Mouse (Mus musculus): ENCODE data around the gene 1700021F07Rik.

The 1700021F07Rik gene

DNA sequence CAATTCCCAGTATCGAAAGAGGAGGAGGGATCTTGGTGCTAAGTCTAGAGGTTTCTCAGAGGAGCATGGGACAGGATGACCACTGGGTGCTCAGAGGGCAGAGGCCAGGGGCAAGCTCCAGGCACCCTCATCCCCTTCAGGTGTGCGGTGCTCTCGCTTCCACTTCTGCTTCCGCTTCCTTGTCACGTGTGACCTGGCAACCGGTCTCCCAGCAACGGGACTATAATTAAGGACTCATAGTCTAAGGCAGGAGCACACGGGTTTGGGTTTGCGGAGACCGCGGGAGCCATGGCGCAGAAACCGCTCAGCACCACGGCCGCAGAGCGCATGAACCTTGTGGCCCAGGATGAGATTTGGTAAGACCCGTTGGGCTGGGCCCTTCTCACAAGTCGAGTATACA is at the start of gene 1700021F07Rik:
TSS of gene 1700021F07Rik (plus strand) at position 211 of the 400 bp plus-strand sequence.
- ChIA-PET POLR2A (no interaction called here), CTCF (interaction anchor here in 1 of 4 experiments (0.8 kb wide), 1 partner anchor 72 kb away, joined by 3 read pairs; no protein-coding TSS in a partner anchor)

GRCm38 (mm10) chr2:173473233-173473632 is 49.2 kb upstream of the 1700021F07Rik start:
- ChIA-PET POLR2A (no interaction called here), CTCF (no interaction called here)

GRCm38 (mm10) chr2:173479050-173479449 is 43.3 kb upstream of the 1700021F07Rik start:
- ChIA-PET CTCF (interaction anchor here in 1 of 4 experiments (0.6 to 0.7 kb wide), 2 partner anchors 532 to 608 kb away, joined by 3 read pairs; no protein-coding TSS in a partner anchor), POLR2A (no interaction called here)

DNA sequence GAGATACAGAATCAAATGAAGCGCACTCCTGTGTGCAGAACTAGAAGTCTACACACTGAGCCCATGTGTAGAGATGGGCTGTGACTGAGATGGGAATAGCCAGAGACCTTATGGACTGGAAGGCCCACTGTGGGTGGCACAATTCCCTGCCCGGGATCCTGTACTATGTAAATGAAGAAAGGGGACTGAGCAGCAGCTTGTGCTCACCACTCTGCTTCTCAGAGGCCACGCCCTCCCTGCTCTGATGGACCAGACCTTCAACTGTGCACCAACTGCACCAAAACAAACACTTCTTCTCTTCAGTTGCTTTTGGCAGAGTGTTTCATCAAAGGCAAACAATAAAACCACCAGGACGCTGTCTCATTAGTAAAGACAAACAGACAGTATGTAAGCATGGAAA is 37.9 kb upstream of the 1700021F07Rik start:
- POLR2A ChIA-PET: interaction anchor here in 1 of 4 experiments (0.6 kb wide), 1 partner anchor 12 kb away, joined by 5 read pairs; no protein-coding TSS in a partner anchor
- CTCF ChIA-PET: no interaction called here

- ChIA-PET POLR2A (no interaction called here), CTCF (interaction anchor here in 2 of 4 experiments (0.6 to 0.9 kb wide), 2 partner anchors 340 to 393 kb away, joined by 3 to 6 read pairs; no protein-coding TSS in a partner anchor)
These were observed 22.8 kb upstream of the 1700021F07Rik start for GRCm38 (mm10) chr2:173499612-173500011.

GRCm38 (mm10) chr2:173513977-173514376 is 8.4 kb upstream of the 1700021F07Rik start:
- ChIA-PET POLR2A (no interaction called here), CTCF (no interaction called here)

- ChIA-PET CTCF (interaction anchor here in 1 of 4 experiments (0.7 kb wide), 1 partner anchor 50 kb away, joined by 5 read pairs; no protein-coding TSS in a partner anchor), POLR2A (no interaction called here)
These were observed 7.2 kb upstream of the 1700021F07Rik start for GRCm38 (mm10) chr2:173515186-173515585.

DNA sequence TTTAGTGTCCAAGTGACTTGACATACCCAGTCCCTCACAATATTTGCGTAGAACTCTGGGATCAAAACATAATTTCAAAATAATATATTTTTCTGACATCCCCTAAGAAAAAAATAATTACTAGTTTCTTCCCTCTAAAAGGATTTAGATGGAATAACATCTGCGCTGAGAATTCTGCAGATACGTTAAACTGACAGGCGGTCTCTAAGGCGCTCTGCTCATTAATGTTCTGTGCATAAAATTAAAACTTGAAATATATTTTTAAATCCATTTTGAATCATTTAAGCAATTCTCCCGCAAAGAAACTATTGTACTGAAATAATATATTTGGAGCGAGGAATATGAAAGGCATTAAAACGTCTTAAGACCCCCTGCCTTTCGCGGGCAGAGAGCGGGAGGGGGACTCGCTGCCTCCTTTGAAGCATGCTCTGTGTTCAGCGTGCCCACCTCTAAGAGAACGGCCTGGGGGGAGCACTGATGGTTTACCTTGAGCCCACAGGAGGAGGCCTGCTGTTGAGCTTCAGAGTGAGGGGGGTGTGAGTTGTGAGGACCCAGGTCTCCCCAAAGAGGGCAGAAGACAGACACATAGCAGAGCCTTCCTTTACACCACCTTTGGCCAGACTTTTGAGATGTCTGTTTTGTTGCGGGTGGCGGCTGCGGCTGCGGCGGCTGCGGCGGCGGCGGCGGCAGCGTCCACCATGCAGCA is 6.1 kb upstream of the 1700021F07Rik start:
- ChIA-PET CTCF (interaction anchor here in 1 of 4 experiments (0.5 kb wide), 1 partner anchor 29 kb away, joined by 3 read pairs; no protein-coding TSS in a partner anchor), POLR2A (interaction anchor here in 1 of 4 experiments (0.6 kb wide), 1 partner anchor 24 kb away, joined by 3 read pairs; no protein-coding TSS in a partner anchor)

DNA sequence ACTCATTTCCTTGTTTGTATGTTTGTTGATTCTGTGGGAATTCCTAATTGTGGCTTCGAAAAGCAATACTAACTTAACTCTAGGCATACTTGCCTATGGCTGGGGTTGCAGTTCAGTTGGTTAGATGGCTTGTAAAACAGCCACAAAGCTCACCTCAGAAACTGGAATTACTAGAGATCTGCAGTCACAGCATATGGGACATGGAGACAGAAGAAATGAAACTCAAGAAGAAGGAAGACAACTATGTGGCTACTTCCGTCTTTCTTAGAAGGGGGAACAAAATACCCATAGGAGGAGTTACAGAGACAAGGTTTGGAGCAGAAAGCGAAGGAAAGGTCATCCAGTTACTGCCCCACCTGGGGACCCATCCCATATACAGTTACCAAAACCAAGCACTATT is 6.1 kb downstream of the 1700021F07Rik start:
- POLR2A ChIA-PET: interaction anchor here in 2 of 4 experiments (0.6 kb wide), 2 partner anchors 25 to 41 kb away, joined by 3 to 4 read pairs; no protein-coding TSS in a partner anchor
- CTCF ChIA-PET: no interaction called here

- CTCF ChIA-PET: no interaction called here
- POLR2A ChIA-PET: interaction anchor here in 2 of 4 experiments (0.6 to 1.4 kb wide), 2 partner anchors 11 to 87 kb away, joined by 3 to 4 read pairs; no protein-coding TSS in a partner anchor
These were observed 10.5 kb downstream of the 1700021F07Rik start for GRCm38 (mm10) chr2:173532711-173533462.

DNA sequence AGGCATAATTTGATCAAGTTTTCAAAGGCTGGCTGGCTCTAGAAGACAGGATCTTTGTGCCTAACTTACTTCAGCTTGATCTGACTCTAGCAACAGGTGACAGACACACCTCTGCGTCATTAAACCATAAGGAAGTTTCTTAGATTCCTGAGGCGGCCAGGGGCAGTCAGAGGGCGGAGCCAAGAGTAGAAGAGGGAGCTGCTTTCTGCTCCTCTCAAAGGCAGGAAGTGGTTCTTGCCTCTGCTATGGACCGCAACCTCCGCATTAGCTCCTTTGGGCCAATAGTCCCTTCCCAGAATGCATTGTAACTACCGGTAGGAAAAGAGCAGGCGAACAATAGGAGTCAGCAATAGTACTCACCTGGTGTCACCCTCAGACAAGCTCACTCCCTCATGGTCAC is 12.2 kb downstream of the 1700021F07Rik start:
- POLR2A ChIA-PET: interaction anchor here in 3 of 4 experiments (0.6 to 1.6 kb wide), 6 partner anchors 10 to 431 kb away, joined by 3 to 4 read pairs (median 3); no protein-coding TSS in a partner anchor
- CTCF ChIA-PET: interaction anchor here in 2 of 4 experiments (0.6 to 1.3 kb wide), 6 partner anchors 13 to 427 kb away, joined by 3 to 5 read pairs (median 3); no protein-coding TSS in a partner anchor

DNA sequence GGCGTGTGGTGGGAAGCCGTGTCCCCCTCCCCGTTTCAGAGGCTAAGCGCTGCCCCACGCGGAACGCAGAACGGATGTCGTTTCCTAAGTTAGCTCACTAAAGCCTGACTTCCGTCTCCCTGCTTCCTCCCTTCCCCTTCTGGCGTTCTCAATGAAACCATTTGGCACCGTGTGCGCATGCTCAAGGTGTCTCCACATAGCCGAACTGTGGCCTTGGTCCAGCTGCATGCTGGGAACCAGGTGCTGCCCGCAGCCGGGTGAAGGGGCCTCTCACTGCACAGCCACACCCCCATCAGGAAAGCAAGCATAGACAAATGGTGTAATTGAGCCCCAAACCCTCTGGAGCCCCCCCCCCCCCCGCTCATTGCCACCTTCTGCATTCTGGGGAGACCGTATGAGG is 13.0 kb downstream of the 1700021F07Rik start:
- ChIA-PET CTCF (interaction anchor here in 3 of 4 experiments (0.5 to 1.3 kb wide), 9 partner anchors 14 to 438 kb away, joined by 3 to 5 read pairs (median 3); no protein-coding TSS in a partner anchor), POLR2A (interaction anchor here in 3 of 4 experiments (0.6 to 1.6 kb wide), 6 partner anchors 9 to 196 kb away, joined by 3 to 5 read pairs (median 3); no protein-coding TSS in a partner anchor)

GRCm38 (mm10) chr2:173535886-173536285 is 13.5 kb downstream of the 1700021F07Rik start:
- POLR2A ChIA-PET: interaction anchor here in 3 of 4 experiments (0.6 to 1.4 kb wide), 5 partner anchors 11 to 197 kb away, joined by 3 to 5 read pairs (median 3); no protein-coding TSS in a partner anchor
- CTCF ChIA-PET: interaction anchor here in 2 of 4 experiments (0.6 to 1.3 kb wide), 2 partner anchors 115 to 429 kb away, joined by 3 read pairs; no protein-coding TSS in a partner anchor

- POLR2A ChIA-PET: no interaction called here
- CTCF ChIA-PET: interaction anchor here in 1 of 4 experiments (1.7 kb wide), 1 partner anchor 14 kb away, joined by 5 read pairs; no protein-coding TSS in a partner anchor
These were observed 17.4 kb downstream of the 1700021F07Rik start for GRCm38 (mm10) chr2:173539781-173540180.

- ChIA-PET CTCF (no interaction called here), POLR2A (no interaction called here)
These were observed 19.4 kb downstream of the 1700021F07Rik start for GRCm38 (mm10) chr2:173541748-173542147.

DNA sequence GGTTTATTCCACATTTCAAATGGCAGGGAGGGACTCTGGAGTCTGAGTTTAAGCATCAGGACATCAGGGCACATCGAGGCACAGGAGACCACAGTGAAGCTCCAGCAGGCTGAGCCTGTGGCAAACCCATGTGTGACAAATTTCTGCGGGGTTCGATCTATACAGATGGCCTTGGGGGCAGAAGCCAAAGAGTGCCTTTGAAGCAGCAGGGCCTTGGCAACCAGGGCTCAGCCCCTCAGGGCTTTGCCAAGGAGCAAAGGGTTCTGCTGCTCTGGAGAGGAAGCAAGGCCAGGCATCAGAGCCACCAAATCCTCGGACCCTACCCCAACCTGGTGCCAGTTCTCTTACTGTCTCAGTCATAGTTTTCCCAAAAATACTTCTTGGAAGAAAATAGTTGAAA is 20.3 kb downstream of the 1700021F07Rik start:
- POLR2A ChIA-PET: no interaction called here
- CTCF ChIA-PET: no interaction called here

DNA sequence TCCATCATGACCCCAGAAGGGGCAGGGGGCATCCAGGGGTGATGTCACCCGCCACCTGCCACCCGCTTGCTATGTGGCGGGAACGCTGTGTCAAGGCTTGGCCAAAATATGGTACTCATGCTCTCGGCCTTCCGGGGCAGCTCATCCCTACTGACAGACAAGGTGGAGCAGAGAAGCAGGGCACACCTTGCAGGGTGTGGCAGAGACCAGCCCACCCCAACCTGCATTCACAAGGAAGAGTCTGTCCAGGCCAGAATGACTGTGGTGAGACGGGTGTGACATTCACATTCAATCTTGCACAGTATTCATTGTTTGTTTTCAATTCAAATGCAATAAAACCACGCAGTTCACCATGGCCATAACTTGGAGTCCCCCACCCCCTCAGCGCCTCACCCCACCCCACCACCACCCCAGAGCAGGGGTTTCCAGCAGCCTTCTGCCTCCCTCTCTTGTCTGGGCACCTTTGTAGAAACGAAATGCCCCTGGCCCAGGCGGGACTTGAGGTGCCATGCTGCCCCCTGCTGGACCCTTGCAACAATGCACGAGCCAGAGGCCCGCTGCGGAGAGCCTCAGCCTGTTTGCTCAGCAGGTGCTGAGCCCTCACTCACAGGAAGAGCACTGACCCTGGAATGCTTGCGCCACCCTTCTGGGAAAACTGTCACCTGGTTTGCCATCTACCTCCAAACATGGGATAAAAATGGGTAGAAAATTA is 23.8 kb downstream of the 1700021F07Rik start:
- CTCF ChIA-PET: interaction anchor here in 3 of 4 experiments (0.6 to 1.2 kb wide), 4 partner anchors 49 to 500 kb away, joined by 3 to 4 read pairs (median 3); no protein-coding TSS in a partner anchor
- POLR2A ChIA-PET: no interaction called here

GRCm38 (mm10) chr2:173549236-173549635 is 26.9 kb downstream of the 1700021F07Rik start:
- CTCF ChIA-PET: interaction anchor here in 1 of 4 experiments (0.7 to 1.9 kb wide), 3 partner anchors 12 to 362 kb away, joined by 3 to 4 read pairs (median 4); no protein-coding TSS in a partner anchor
- POLR2A ChIA-PET: interaction anchor here in 3 of 4 experiments (0.6 to 1.1 kb wide), 4 partner anchors 15 to 869 kb away, joined by 3 to 4 read pairs (median 3); no protein-coding TSS in a partner anchor
